Mouse (Mus musculus) limb, embryonic 11.5 days (tissue): ENCODE results near the gene 2410004B18Rik. TPM values are rescaled to one million over a fixed set of nuclear protein-coding genes. Genes with fewer than 3 reads are reported as not detected.
"Not testable (repeated sequence)": the region's sequence is repeated elsewhere in the genome, so short reads cannot be mapped to it uniquely, and the experiment has no call there.

Experiments
- ATAC-seq: fragments of 200-750 bp; cut with Nextera tagmentation; 2 replicates; pipeline ENCODE4 v1.8.0; 2017; ENCODE audit warnings: low read depth; ENCODE audit not compliant: insufficient number of reproducible peaks, low FRiP score, low TSS enrichment
- DNase-seq: peaks from one replicate; pipeline ENCODE4 v3.0.0-alpha.2; 2015; ENCODE audit warnings: low spot score
- H3K27ac ChIP-seq: fragments of 300-500 bp; sonication (generic); replicated peaks from 2 replicates; pipeline ENCODE4 v1.5.1; 2014; ENCODE audit warnings: low read depth, mild to moderate bottlenecking, low read length
- H3K27me3 ChIP-seq: fragments of 300-500 bp; sonication (generic); 2 replicates; pipeline ENCODE4 v1.6.1; 2014; ENCODE audit warnings: mild to moderate bottlenecking, low read length, mixed read lengths; ENCODE audit not compliant: control insufficient read depth, insufficient read depth
- H3K36me3 ChIP-seq: fragments of 300-500 bp; sonication (generic); 2 replicates; pipeline ENCODE4 v1.6.1; 2014; ENCODE audit warnings: mild to moderate bottlenecking, low read length, moderate library complexity, mixed read lengths; ENCODE audit not compliant: control insufficient read depth, insufficient read depth
- H3K4me1 ChIP-seq: fragments of 300-500 bp; sonication (generic); 2 replicates; pipeline ENCODE4 v1.6.1; 2014; ENCODE audit warnings: low read length, mixed read lengths; ENCODE audit not compliant: control insufficient read depth, insufficient read depth
- H3K4me2 ChIP-seq: fragments of 300-500 bp; sonication (generic); 2 replicates; pipeline ENCODE4 v1.6.1; 2014; ENCODE audit warnings: low read depth, mild to moderate bottlenecking, moderate library complexity; ENCODE audit not compliant: severe bottlenecking
- H3K4me3 ChIP-seq: fragments of 300-500 bp; sonication (generic); 2 replicates; pipeline ENCODE4 v1.5.1; 2014; ENCODE audit warnings: low read depth, low read length
- H3K9ac ChIP-seq: fragments of 300-500 bp; sonication (generic); 2 replicates; pipeline ENCODE4 v1.6.1; 2014; ENCODE audit warnings: mild to moderate bottlenecking, low read length
- H3K9me3 ChIP-seq: fragments of 300-500 bp; sonication (generic); 2 replicates; pipeline ENCODE4 v1.6.1; 2016; ENCODE audit warnings: low read length; ENCODE audit not compliant: control insufficient read depth
- WGBS: fragments of 180-500 bp; shearing (Covaris S2); extraction: QIAGEN DNeasy Blood & Tissue Kit; methylation state at CpG from one replicate; pipeline ENCODE4 v1.1.7; 2014; 5-methylcytosine and 5-hydroxymethylcytosine counted together
- polyA plus RNA-seq: library from polyadenylated mRNA; unstranded; fragments of >200 nt; fragmentation: Nextera tagmentation; extraction: Ambion mirVana; gene quantifications from 2 replicates; pipeline ENCODE4 v1.2.1, GENCODE M21; 2014

The 2410004B18Rik gene
- polyA plus RNA-seq, 1 experiment from 2014 or later, result 61.3 TPM

DNA sequence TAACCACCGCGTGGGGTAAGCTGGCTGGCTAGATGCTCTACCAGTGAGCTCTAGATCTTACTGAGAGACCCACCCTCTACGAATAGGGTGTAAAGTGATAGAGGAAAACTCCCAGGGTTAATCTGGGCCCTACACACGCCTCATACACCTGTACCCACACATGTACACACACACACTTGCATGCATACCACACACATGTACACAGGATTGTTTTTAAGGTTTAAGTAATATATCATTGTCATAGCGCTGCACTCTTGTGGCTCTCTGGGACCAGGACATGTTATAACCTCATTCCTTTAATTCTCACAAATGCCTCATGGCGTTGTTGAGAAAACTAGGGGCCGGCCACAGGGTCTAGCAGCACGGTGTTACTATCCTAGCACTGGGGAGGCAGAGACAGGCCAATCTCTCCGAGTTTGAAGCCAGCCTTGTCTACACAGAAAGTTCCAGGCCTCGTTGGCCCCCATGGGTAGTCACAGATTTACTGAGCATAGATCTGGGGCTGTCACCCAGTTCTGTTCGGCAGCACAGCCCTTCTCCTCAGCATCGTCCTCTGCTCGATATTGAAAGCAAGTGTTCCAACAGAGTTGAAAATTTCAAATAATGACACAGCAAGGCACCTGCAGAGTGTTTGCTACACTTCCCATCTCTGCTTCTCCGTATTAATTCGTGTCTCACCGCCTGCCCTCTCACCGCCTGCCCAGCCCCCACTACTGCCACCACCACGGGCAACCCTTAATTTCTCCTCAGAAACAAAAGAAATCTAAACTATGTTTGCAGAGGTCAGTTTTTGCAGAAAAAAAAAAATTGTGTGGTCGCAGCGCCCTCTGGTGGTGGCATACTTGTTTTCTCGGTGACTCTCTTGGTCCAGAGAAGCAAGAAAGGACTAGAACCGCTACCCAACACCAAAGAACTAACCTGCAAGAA lies 32.7 kb upstream of the 2410004B18Rik start:
- ATAC-seq (0 out of 2 replicates have a peak, but pooled peaks have one; percentile 39), DNase-seq (peak; percentile 95)
- WGBS, result 58% methylated on average over 22 of the region's 22 CpGs
- no peak overlapping the region for H3K27ac ChIP-seq
- no peaks in the 10 kb centered on the region for H3K27me3 ChIP-seq
- no peak overlapping the region; the same call in 1 of the 2 replicates for H3K4me2 ChIP-seq
- H3K36me3 ChIP-seq, result no peaks in the 10 kb centered on the region
- no peaks in the 10 kb centered on the region for H3K4me1 ChIP-seq
- H3K9me3 ChIP-seq, result no peaks in the 10 kb centered on the region
- H3K9ac ChIP-seq, result no peak overlapping the region; the same call in 1 of the 2 replicates
- no peak overlapping the region for H3K4me3 ChIP-seq

DNA sequence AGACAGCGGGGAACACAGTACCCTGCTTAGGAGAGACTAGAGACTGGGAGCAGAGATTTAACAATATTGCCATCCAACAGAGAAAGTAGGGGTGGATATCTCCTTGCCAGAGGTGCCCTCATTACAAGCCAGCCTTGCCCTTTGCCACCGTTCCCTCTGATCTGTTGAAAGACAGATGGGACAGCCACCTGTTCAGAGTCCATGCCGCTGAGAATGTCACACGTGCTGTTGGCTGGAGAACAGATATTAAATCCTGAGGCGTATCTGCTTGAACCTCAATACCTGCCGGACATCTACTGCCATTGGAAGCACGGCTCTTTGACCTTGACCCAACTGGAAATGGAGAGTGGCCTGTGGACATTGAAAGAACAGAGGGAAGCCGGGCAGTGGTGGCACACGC lies 31.2 kb upstream of the 2410004B18Rik start:
- no peak overlapping the region for H3K9ac ChIP-seq
- 85% methylated on average over 9 of the region's 9 CpGs for WGBS
- H3K4me1 ChIP-seq, result no peaks in the 10 kb centered on the region
- H3K4me3 ChIP-seq, result no peak overlapping the region
- no peak for DNase-seq
- no peak overlapping the region for H3K27ac ChIP-seq
- no peak for ATAC-seq
- no peak overlapping the region for H3K4me2 ChIP-seq
- no peaks in the 10 kb centered on the region for H3K27me3 ChIP-seq
- H3K36me3 ChIP-seq, result no peaks in the 10 kb centered on the region
- H3K9me3 ChIP-seq, result no peaks in the 10 kb centered on the region

DNA sequence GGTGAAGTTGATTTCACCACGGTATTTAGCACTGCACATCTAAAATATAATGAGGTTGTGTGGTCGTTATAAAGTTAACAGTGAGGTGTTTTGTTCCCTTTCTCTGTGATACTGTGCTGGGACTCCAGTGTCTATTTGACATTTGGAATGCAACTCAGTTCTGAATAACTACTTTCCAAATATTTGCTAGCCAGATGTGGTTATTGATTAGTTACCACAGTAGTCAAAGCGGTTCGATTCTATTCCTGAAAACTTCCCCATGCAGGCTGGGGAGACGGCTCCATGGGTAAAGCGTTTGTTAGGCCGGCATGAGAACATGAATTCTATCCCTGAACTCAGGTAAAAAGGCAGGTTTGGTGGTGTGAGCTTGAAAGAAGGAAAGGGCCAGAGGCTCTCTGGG lies 25.3 kb upstream of the 2410004B18Rik start:
- Histone ChIP-seq H3K4me3 (no peak overlapping the region), H3K4me2 (no peak overlapping the region), H3K9ac (no peak overlapping the region), H3K9me3 (no peaks in the 10 kb centered on the region), H3K36me3 (no peaks in the 10 kb centered on the region), H3K27me3 (no peaks in the 10 kb centered on the region), H3K27ac (no peak overlapping the region), H3K4me1 (no peaks in the 10 kb centered on the region)
- WGBS, result 85% methylated on average over 7 of the region's 7 CpGs
- ATAC-seq (no peak), DNase-seq (no peak)

DNA sequence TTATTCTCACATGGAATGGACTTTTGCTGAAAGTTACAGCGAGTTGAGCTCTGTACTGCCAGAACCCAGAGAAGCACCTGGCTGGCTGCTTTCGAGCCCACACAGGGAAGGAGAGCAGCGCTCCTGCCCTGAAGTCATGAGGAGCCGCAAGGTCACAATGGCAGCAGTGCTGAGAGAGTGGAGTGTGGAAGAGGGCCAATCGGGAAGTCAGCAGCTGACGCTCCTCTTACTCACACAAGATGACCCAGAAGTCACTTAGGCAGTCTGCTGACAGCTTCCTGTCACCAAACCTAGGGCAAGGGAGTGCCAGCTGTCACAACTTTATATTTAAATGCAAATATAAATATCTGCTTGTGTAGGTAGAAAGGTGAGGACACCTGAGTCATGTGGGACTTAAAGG lies 24.6 kb upstream of the 2410004B18Rik start:
- Histone ChIP-seq H3K4me1 (no peaks in the 10 kb centered on the region), H3K9me3 (no peaks in the 10 kb centered on the region), H3K27ac (no peak overlapping the region), H3K27me3 (no peaks in the 10 kb centered on the region), H3K4me3 (no peak overlapping the region), H3K9ac (no peak overlapping the region), H3K36me3 (no peaks in the 10 kb centered on the region), H3K4me2 (no peak overlapping the region)
- WGBS, result 80% methylated on average over 6 of the region's 6 CpGs
- DNase-seq, result no peak
- no peak for ATAC-seq

DNA sequence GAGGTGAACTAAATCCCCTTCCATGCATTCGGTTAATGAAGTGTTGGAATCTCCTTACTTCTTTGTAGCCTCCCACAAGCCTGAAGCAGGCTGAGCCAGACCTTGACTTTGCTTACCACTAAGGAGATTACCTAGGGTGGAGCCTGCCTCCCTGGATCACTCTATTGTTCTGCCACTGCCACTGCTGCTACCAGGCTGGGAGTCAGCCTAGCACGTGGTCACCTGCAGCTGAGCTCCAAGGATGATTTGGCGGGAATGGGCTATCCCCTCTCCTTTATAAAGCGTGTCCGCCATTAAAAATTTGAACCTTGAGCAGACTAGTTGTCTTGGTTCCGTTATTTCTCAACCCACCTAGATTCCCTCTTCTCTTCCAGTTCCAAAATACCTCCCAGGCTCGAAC lies 23.9 kb upstream of the 2410004B18Rik start:
- ATAC-seq, H3K36me3 ChIP-seq, H3K4me2 ChIP-seq, H3K9me3 ChIP-seq, H3K27ac ChIP-seq, DNase-seq, H3K27me3 ChIP-seq, H3K4me3 ChIP-seq, H3K9ac ChIP-seq, H3K4me1 ChIP-seq: not testable (repeated sequence)
- WGBS, result 77% methylated on average over 7 of the region's 7 CpGs

DNA sequence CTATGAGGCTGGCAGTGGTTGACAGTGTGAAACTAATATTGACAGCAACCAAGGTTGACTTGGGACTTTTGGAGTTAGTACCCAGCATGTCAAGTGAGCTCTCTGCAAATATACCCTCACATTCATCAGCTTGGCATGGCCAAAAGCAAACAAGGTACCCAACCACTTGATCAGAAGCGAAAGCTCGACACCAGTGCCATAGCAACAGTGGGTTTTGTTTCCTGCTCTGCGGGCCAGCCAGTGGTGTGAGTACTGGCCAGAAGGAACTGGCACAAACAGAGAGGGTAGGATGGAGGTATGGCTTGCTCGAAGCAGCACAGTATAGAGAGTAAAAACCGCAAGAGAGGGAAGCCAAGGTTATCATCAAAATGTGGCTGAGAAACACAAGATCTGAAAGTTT lies 21.4 kb upstream of the 2410004B18Rik start:
- H3K9me3 ChIP-seq, result no peaks in the 10 kb centered on the region
- H3K4me1 ChIP-seq, result no peaks in the 10 kb centered on the region
- 90% methylated on average over 5 of the region's 5 CpGs for WGBS

DNA sequence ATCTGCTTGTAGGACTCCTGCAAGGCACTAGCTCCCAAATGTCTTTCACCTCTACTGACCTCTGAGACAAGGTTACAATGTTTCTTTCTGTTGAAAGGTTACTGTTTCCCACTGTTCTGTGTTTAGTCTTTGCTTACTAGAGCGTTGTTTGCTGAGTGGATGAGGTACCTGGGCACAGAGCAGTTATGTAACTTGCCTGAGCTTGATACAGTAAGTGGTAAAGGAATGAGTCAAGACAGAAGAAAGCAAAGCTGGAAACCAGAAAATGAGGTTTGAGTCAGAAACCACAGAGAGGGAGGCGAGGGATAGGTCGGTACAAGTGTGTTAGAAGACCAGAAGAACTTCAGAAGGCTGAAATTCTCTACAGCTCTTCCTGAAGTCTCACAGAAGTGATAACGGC lies 21.0 kb upstream of the 2410004B18Rik start:
- Histone ChIP-seq H3K27me3 (no peaks in the 10 kb centered on the region), H3K4me1 (no peaks in the 10 kb centered on the region), H3K9me3 (no peaks in the 10 kb centered on the region), H3K4me3 (no peak overlapping the region), H3K27ac (no peak overlapping the region), H3K36me3 (no peaks in the 10 kb centered on the region), H3K9ac (no peak overlapping the region), H3K4me2 (no peak overlapping the region)
- 84% methylated on average over 4 of the region's 4 CpGs for WGBS
- no peak for ATAC-seq
- DNase-seq, result no peak

More for the DNA sequence above, 21.4 kb upstream of the 2410004B18Rik start:
- DNase-seq (no peak), ATAC-seq (no peak)
- Histone ChIP-seq H3K27ac (no peak overlapping the region), H3K9ac (no peak overlapping the region), H3K4me2 (no peak overlapping the region), H3K36me3 (no peaks in the 10 kb centered on the region), H3K27me3 (no peaks in the 10 kb centered on the region), H3K4me3 (no peak overlapping the region)

DNA sequence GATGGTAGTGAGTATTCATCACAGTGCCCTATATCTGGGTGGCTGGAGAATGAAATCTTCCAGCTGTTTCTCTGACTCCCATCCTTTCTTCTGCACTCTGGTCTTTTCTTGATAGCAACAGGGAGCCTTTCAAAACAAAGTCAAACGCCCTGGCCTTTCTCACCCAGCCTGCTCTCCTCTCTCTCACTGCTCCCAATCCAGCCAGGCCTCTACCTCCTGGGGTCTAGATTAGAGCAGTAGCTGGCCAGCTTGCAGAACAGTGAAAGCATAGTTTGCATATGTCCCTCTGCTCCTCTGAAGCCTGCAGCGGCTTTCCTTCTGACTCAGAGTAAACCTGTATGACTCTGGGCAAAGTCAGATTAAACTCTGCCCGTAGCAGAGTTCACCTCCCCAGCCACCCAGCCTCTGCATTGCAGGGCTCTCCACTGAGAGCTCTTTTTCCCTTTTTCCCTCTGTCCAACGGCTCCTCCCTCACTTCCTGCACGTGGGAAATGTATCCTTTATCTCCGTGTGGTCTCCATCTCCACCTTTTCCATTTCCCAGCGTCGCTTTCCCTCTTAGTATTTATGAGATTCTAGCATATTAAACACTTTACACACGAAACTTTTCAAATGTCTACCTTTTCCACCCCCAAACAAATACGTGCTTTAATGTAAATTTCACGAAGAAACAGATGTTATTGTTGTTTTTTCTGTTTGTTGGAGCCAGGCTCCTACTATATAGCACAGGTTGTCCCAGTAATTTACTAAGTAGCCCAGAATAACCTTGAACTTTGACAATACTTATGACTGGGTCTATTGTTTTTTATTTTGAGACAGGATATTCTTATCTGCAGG lies 15.6 kb upstream of the 2410004B18Rik start, which contains the start of gene Bcl10:
Gene Bcl10 (plus strand): TSS at position 786 of the 836 bp plus-strand sequence.
- WGBS, result 33% methylated on average over 11 of the region's 11 CpGs
- Histone ChIP-seq H3K27ac (peak within 1 kb of the TSS; percentile 70), H3K4me3 (peak within 1 kb of the TSS; percentile 20; the same call in 1 of the 2 replicates), H3K9me3 (no peaks in the 10 kb centered on the region), H3K4me1 (peaks cover 4% of the 10 kb centered on the region), H3K9ac (no peak within 1 kb of the TSS), H3K36me3 (no peaks in the 10 kb centered on the region), H3K4me2 (peak within 1 kb of the TSS; percentile 42), H3K27me3 (no peaks in the 10 kb centered on the region)
- DNase-seq, result no peak
- no peak for ATAC-seq
